Mouse (Mus musculus): ENCODE data around the gene Cdh4. TPM values are rescaled to one million over a fixed set of nuclear protein-coding genes. Genes with fewer than 3 reads are reported as not detected.

The Cdh4 gene
- polyA plus RNA-seq, 1 experiment from 2014 or later: 43.0 TPM

GRCm38 (mm10) chr2:179948820-179949219 is 506.6 kb downstream of the Cdh4 start:
- Histone ChIP-seq H3K27ac (ENCODE audit: low read depth, low read length) (no peak overlapping the region), H3K9ac (ENCODE audit: low read depth, low read length) (no peak overlapping the region), H3K36me3 (ENCODE audit: control insufficient read depth, insufficient read depth, low read length) (no peaks in the 10 kb centered on the region), H3K9me3 (ENCODE audit: control insufficient read depth, low read length) (no peaks in the 10 kb centered on the region), H3K4me1 (ENCODE audit: control insufficient read depth, insufficient read depth, low read depth, low read length) (peaks cover 5% of the 10 kb centered on the region), H3K4me3 (ENCODE audit: low read length) (no peak overlapping the region), H3K4me2 (ENCODE audit: low read length) (no peak overlapping the region), H3K27me3 (replicated peaks; ENCODE audit: control insufficient read depth, insufficient read depth, low read length) (no peaks in the 10 kb centered on the region)
- WGBS: 85% methylated on average over 5 of the region's 5 CpGs
- no peak for ATAC-seq
